Mouse (Mus musculus): ENCODE measurements at regions not wholly inside any gene's neighbourhood (a gene's known extent, or its start where the extent isn't known, plus 50 kb on each side); places are given as distances from the start of the nearest gene placed in this dataset.
A peak's percentile ranks its signal among the peaks of the same experiment; 100 is the strongest.

GRCm38 (mm10) chr14:45964043-45964442 is 306.1 kb upstream of the Ddhd1 start:
- H3K27me3 ChIP-seq (ENCODE audit: control insufficient read depth, insufficient read depth, low read length), result no peaks in the 10 kb centered on the region
- no peak overlapping the region for H3K27ac ChIP-seq (replicated peaks; ENCODE audit: low read depth, low read length)
- H3K36me3 ChIP-seq (ENCODE audit: control insufficient read depth, insufficient read depth, low read length), result no peaks in the 10 kb centered on the region
- H3K4me3 ChIP-seq (ENCODE audit: low read depth, low read length), result no peak overlapping the region
- no peak for ATAC-seq (ENCODE audit: insufficient number of reproducible peaks, low FRiP score, low TSS enrichment, low read depth)
- H3K9me3 ChIP-seq (ENCODE audit: control insufficient read depth, low read length), result no peaks in the 10 kb centered on the region
- no peak for DNase-seq (ENCODE audit: low spot score)
- no peak overlapping the region for H3K9ac ChIP-seq (ENCODE audit: low read length)
- WGBS, result 73% methylated on average over 7 of the region's 7 CpGs
- no peak overlapping the region for H3K4me2 ChIP-seq (ENCODE audit: low read depth, severe bottlenecking)
- H3K4me1 ChIP-seq (ENCODE audit: control insufficient read depth, insufficient read depth, low read length), result no peaks in the 10 kb centered on the region

- no peak overlapping the region for H3K27ac ChIP-seq (replicated peaks; ENCODE audit: low read depth, low read length)
- no peak overlapping the region for H3K4me3 ChIP-seq (ENCODE audit: low read depth, low read length)
- H3K36me3 ChIP-seq (ENCODE audit: control insufficient read depth, insufficient read depth, low read length), result no peaks in the 10 kb centered on the region
- ATAC-seq (ENCODE audit: insufficient number of reproducible peaks, low FRiP score, low TSS enrichment, low read depth) (no peak), DNase-seq (ENCODE audit: low spot score) (no peak)
- 84% methylated on average over 7 of the region's 7 CpGs for WGBS
- no peak overlapping the region for H3K4me2 ChIP-seq (ENCODE audit: low read depth, severe bottlenecking)
- H3K4me1 ChIP-seq (ENCODE audit: control insufficient read depth, insufficient read depth, low read length), result peaks cover 9% of the 10 kb centered on the region; the same call in 1 of the 2 replicates
- no peaks in the 10 kb centered on the region for H3K27me3 ChIP-seq (ENCODE audit: control insufficient read depth, insufficient read depth, low read length)
- H3K9ac ChIP-seq (ENCODE audit: low read length), result no peak overlapping the region
- H3K9me3 ChIP-seq (ENCODE audit: control insufficient read depth, low read length), result no peaks in the 10 kb centered on the region
Measured at GRCm38 (mm10) chr14:45983206-45983857, 325.4 kb upstream of the Ddhd1 start.

- ATAC-seq (ENCODE audit: insufficient number of reproducible peaks, low FRiP score, low TSS enrichment, low read depth), result no peak; the same call in 1 of the 2 replicates
- peak overlapping the region; percentile 31 for H3K4me2 ChIP-seq (ENCODE audit: low read depth, severe bottlenecking)
- peak; percentile 67 for DNase-seq (ENCODE audit: low spot score)
- no peak overlapping the region for H3K4me3 ChIP-seq (ENCODE audit: low read depth, low read length)
- H3K27ac ChIP-seq (replicated peaks; ENCODE audit: low read depth, low read length), result no peak overlapping the region
- 30% methylated on average over 20 of the region's 20 CpGs for WGBS
- no peaks in the 10 kb centered on the region for H3K9me3 ChIP-seq (ENCODE audit: control insufficient read depth, low read length)
- no peak overlapping the region for H3K9ac ChIP-seq (ENCODE audit: low read length)
- no peaks in the 10 kb centered on the region for H3K36me3 ChIP-seq (ENCODE audit: control insufficient read depth, insufficient read depth, low read length)
- peaks cover 9% of the 10 kb centered on the region; the same call in 1 of the 2 replicates for H3K4me1 ChIP-seq (ENCODE audit: control insufficient read depth, insufficient read depth, low read length)
- no peaks in the 10 kb centered on the region for H3K27me3 ChIP-seq (ENCODE audit: control insufficient read depth, insufficient read depth, low read length)
Measured at GRCm38 (mm10) chr14:45984135-45984892, 326.4 kb upstream of the Ddhd1 start.

GRCm38 (mm10) chr14:45992041-45992869 is 334.3 kb upstream of the Ddhd1 start:
- Histone ChIP-seq H3K27ac (replicated peaks; ENCODE audit: low read depth, low read length) (no peak overlapping the region), H3K36me3 (ENCODE audit: control insufficient read depth, insufficient read depth, low read length) (no peaks in the 10 kb centered on the region), H3K9me3 (ENCODE audit: control insufficient read depth, low read length) (no peaks in the 10 kb centered on the region), H3K9ac (ENCODE audit: low read length) (no peak overlapping the region), H3K4me1 (ENCODE audit: control insufficient read depth, insufficient read depth, low read length) (peaks cover 6% of the 10 kb centered on the region; the same call in 1 of the 2 replicates), H3K27me3 (ENCODE audit: control insufficient read depth, insufficient read depth, low read length) (no peaks in the 10 kb centered on the region), H3K4me3 (ENCODE audit: low read depth, low read length) (no peak overlapping the region), H3K4me2 (ENCODE audit: low read depth, severe bottlenecking) (no peak overlapping the region)
- no peak for ATAC-seq (ENCODE audit: insufficient number of reproducible peaks, low FRiP score, low TSS enrichment, low read depth)
- WGBS, result 26% methylated on average over 17 of the region's 17 CpGs
- no peak for DNase-seq (ENCODE audit: low spot score)

- no peak overlapping the region for H3K4me3 ChIP-seq (ENCODE audit: low read depth, low read length)
- no peaks in the 10 kb centered on the region for H3K36me3 ChIP-seq (ENCODE audit: control insufficient read depth, insufficient read depth, low read length)
- H3K9ac ChIP-seq (ENCODE audit: low read length), result no peak overlapping the region
- no peaks in the 10 kb centered on the region for H3K9me3 ChIP-seq (ENCODE audit: control insufficient read depth, low read length)
- 50% methylated on average over 4 of the region's 4 CpGs for WGBS
- H3K27me3 ChIP-seq (ENCODE audit: control insufficient read depth, insufficient read depth, low read length), result no peaks in the 10 kb centered on the region
- H3K27ac ChIP-seq (replicated peaks; ENCODE audit: low read depth, low read length), result no peak overlapping the region
- peaks cover 6% of the 10 kb centered on the region; the same call in 1 of the 2 replicates for H3K4me1 ChIP-seq (ENCODE audit: control insufficient read depth, insufficient read depth, low read length)
- no peak overlapping the region for H3K4me2 ChIP-seq (ENCODE audit: low read depth, severe bottlenecking)
- DNase-seq (ENCODE audit: low spot score) (no peak), ATAC-seq (ENCODE audit: insufficient number of reproducible peaks, low FRiP score, low TSS enrichment, low read depth) (no peak)
Measured at GRCm38 (mm10) chr14:45992870-45993135, 334.9 kb upstream of the Ddhd1 start.

- DNase-seq (ENCODE audit: low spot score), result peak; percentile 83
- peaks cover 6% of the 10 kb centered on the region; the same call in 1 of the 2 replicates for H3K4me1 ChIP-seq (ENCODE audit: control insufficient read depth, insufficient read depth, low read length)
- H3K9ac ChIP-seq (ENCODE audit: low read length), result no peak overlapping the region
- no peaks in the 10 kb centered on the region for H3K36me3 ChIP-seq (ENCODE audit: control insufficient read depth, insufficient read depth, low read length)
- no peaks in the 10 kb centered on the region for H3K27me3 ChIP-seq (ENCODE audit: control insufficient read depth, insufficient read depth, low read length)
- no peak overlapping the region for H3K4me2 ChIP-seq (ENCODE audit: low read depth, severe bottlenecking)
- no peak overlapping the region for H3K27ac ChIP-seq (replicated peaks; ENCODE audit: low read depth, low read length)
- no peak for ATAC-seq (ENCODE audit: insufficient number of reproducible peaks, low FRiP score, low TSS enrichment, low read depth)
- no peak overlapping the region for H3K4me3 ChIP-seq (ENCODE audit: low read depth, low read length)
- H3K9me3 ChIP-seq (ENCODE audit: control insufficient read depth, low read length), result no peaks in the 10 kb centered on the region
- WGBS, result 5% methylated on average over 3 of the region's 3 CpGs
Measured at GRCm38 (mm10) chr14:45993669-45994068, 335.7 kb upstream of the Ddhd1 start.

GRCm38 (mm10) chr14:45996760-45997159 is 338.8 kb upstream of the Ddhd1 start:
- DNase-seq (ENCODE audit: low spot score), result no peak
- 76% methylated on average over 5 of the region's 5 CpGs for WGBS
- no peaks in the 10 kb centered on the region for H3K27me3 ChIP-seq (ENCODE audit: control insufficient read depth, insufficient read depth, low read length)

GRCm38 (mm10) chr14:46004078-46004477 is 346.1 kb upstream of the Ddhd1 start:
- Histone ChIP-seq H3K36me3 (ENCODE audit: control insufficient read depth, insufficient read depth, low read length) (no peaks in the 10 kb centered on the region), H3K4me1 (ENCODE audit: control insufficient read depth, insufficient read depth, low read length) (no peaks in the 10 kb centered on the region), H3K27me3 (ENCODE audit: control insufficient read depth, insufficient read depth, low read length) (no peaks in the 10 kb centered on the region), H3K4me3 (ENCODE audit: low read depth, low read length) (no peak overlapping the region), H3K4me2 (ENCODE audit: low read depth, severe bottlenecking) (no peak overlapping the region), H3K9ac (ENCODE audit: low read length) (no peak overlapping the region), H3K9me3 (ENCODE audit: control insufficient read depth, low read length) (no peaks in the 10 kb centered on the region), H3K27ac (replicated peaks; ENCODE audit: low read depth, low read length) (no peak overlapping the region)
- ATAC-seq (ENCODE audit: insufficient number of reproducible peaks, low FRiP score, low TSS enrichment, low read depth), result no peak
- 66% methylated on average over 6 of the region's 6 CpGs for WGBS
- DNase-seq (ENCODE audit: low spot score), result peak; percentile 22

More at GRCm38 (mm10) chr14:45996760-45997159, 338.8 kb upstream of the Ddhd1 start:
- Histone ChIP-seq H3K4me3 (ENCODE audit: low read depth, low read length) (no peak overlapping the region), H3K9ac (ENCODE audit: low read length) (no peak overlapping the region), H3K9me3 (ENCODE audit: control insufficient read depth, low read length) (no peaks in the 10 kb centered on the region), H3K4me2 (ENCODE audit: low read depth, severe bottlenecking) (no peak overlapping the region), H3K4me1 (ENCODE audit: control insufficient read depth, insufficient read depth, low read length) (0 out of 2 replicates have a peak, but pooled peaks cover 4% of the 10 kb centered on the region), H3K27ac (replicated peaks; ENCODE audit: low read depth, low read length) (no peak overlapping the region), H3K36me3 (ENCODE audit: control insufficient read depth, insufficient read depth, low read length) (no peaks in the 10 kb centered on the region)
- no peak for ATAC-seq (ENCODE audit: insufficient number of reproducible peaks, low FRiP score, low TSS enrichment, low read depth)

Data from limb, embryonic 11.5 days (tissue).